Mouse (Mus musculus): ENCODE measurements around the gene Inava.

- no peak for TF ChIP-seq CTCF (IDR thresholded peaks at IDR 0.05; ENCODE audit: low read depth)
- no peak for TF ChIP-seq EP300 (IDR thresholded peaks at IDR 0.05; ENCODE audit: low read depth)
Measured at GRCm38 (mm10) chr1:136165436-136165835, 68.6 kb downstream of the Inava start.
